Mouse (Mus musculus) bone marrow macrophage, adult 2 months (primary cell): ENCODE data around the gene Galnt6. TPM values are rescaled to one million over a fixed set of nuclear protein-coding genes. Genes with fewer than 3 reads are reported as not detected.

Experiments used
- H3K27ac ChIP-seq: 2 replicates; pipeline ENCODE4 v1.5.1; 2012; ENCODE audit warnings: low read depth, low read length; ENCODE audit not compliant: insufficient read depth
- H3K4me1 ChIP-seq: 2 replicates; pipeline ENCODE4 v1.6.1; 2012; ENCODE audit warnings: low read length; ENCODE audit not compliant: control insufficient read depth, insufficient read depth
- H3K4me3 ChIP-seq: 2 replicates; pipeline ENCODE4 v1.5.1; 2012; ENCODE audit warnings: mild to moderate bottlenecking, low read length, moderate library complexity; ENCODE audit not compliant: insufficient read depth
- CTCF ChIP-seq: IDR thresholded peaks from 2 replicates; pipeline ENCODE4 v1.5.1; 2012; ENCODE audit warnings: low read depth, mild to moderate bottlenecking, low read length, moderate library complexity
- POLR2A ChIP-seq: IDR thresholded peaks from 2 replicates; pipeline ENCODE4 v1.6.1; 2012; ENCODE audit warnings: mild to moderate bottlenecking, low read depth, low read length, borderline replicate concordance
- polyA plus RNA-seq: library from polyadenylated mRNA; stranded (reverse); fragments of >200 nt; gene quantifications from 2 replicates; pipeline ENCODE4 v1.2.4, GENCODE M21; 2012; ENCODE audit not compliant: missing spikeins, insufficient read depth, insufficient read length

Galnt6 gene
- polyA plus RNA-seq, 1 experiment: 14.9 TPM

DNA sequence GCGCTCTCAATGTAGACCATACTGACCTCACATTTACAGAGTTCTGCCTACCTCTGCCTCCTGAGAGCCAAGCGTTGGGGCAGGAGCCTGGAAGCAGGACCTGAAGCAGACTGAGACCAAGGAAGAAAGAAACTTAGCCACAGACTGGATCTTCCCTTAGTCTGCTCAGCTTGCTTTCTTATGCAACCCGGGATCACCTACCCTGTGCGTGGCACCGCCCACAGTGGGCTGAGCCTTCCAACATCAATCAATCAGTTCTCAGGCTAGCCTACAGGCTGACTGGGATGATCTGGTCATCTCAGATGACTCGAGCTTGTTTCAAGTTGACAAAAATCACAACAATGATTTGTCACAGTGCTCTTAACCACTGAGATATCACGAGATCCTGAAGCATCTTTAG lies 24.9 kb upstream of the Galnt6 start:
- Histone ChIP-seq H3K4me1 (peaks cover 24% of the 10 kb centered on the region), H3K27ac (no peak overlapping the region), H3K4me3 (no peak overlapping the region)
- TF ChIP-seq POLR2A (no peak), CTCF (no peak)

DNA sequence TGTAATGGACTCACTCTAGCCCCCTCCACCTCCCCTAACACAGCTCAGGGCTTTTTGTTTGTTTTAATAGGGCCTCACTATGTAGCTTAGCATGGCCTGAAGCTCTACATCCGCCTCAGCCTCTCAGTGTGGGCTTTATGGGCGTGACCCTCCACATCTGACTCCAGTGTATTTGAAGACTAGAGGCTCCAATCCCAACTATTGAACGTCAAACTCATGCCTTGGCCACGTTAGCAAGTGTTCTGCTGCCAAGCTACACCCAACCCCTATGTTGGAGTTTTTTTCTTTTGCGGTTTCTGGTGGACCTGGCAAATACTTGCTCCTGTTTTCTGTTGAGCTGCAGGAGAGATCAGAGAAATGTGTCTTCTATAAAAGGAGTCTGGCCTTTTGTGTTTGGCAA lies 23.9 kb upstream of the Galnt6 start:
- H3K4me1 ChIP-seq: peaks cover 24% of the 10 kb centered on the region
- no peak overlapping the region for H3K4me3 ChIP-seq
- no peak overlapping the region for H3K27ac ChIP-seq
- no peak for TF ChIP-seq CTCF
- TF ChIP-seq POLR2A: no peak

DNA sequence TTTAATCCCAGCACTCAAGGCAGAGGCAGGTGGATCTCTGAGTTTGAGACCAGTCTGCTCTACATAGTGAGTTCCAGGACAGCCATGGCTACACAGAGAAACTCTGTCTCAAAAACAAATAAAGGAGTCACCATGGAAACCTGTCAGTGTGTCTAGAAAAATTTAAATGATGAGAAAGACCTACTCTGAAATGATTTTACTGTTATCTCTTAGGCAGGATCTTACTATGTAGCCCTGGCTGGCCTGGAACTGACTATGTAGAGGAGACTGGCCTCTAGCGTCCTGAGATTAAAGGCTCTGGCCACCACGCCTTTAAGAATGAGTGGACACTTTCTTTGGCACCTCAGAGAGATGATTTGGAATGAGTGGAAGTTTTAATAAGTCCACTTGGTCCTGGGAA lies 23.3 kb upstream of the Galnt6 start:
- peaks cover 25% of the 10 kb centered on the region for H3K4me1 ChIP-seq
- no peak for TF ChIP-seq CTCF
- no peak for TF ChIP-seq POLR2A
- H3K27ac ChIP-seq: no peak overlapping the region
- no peak overlapping the region for H3K4me3 ChIP-seq

DNA sequence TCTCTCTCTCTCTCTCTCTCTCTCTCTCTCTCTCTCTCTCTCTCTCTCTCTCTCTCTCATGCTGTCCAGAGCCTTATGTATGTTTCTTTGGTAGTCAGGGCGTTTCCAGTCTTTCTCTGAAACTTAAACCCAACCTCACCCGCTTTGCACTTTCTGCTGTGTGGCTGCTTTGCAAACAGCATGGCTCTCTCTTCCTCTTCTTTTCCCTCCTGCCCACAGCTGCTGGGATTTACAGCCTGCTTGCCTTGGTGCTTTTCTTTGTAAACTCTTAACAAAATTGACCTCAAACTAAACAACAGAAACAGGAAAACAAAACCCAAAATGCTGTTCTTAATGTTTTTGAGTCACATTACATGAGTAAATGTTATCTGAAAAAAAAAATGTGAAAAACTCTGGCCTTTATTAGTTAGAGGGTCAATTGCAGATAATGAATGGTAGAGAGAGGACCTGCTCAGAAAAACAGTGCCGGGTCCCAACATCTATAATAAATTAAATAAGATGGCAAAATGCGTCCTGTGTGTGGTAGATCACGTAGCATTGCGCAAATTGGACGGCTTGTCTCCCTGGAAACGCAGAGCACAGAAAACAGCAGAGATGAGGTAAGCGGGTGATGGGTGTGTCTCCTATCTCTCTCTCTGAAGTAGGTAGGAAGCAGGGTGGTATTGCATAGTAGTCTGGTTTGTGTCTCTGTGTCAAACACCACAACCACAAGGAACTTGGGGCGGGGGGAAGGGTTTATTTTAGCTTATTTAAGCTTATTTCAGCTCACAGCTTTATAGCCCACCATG lies 20.8 kb upstream of the Galnt6 start:
- Histone ChIP-seq H3K4me1 (peaks cover 26% of the 10 kb centered on the region), H3K27ac (no peak overlapping the region), H3K4me3 (no peak overlapping the region)
- TF ChIP-seq CTCF (no peak), POLR2A (no peak)

DNA sequence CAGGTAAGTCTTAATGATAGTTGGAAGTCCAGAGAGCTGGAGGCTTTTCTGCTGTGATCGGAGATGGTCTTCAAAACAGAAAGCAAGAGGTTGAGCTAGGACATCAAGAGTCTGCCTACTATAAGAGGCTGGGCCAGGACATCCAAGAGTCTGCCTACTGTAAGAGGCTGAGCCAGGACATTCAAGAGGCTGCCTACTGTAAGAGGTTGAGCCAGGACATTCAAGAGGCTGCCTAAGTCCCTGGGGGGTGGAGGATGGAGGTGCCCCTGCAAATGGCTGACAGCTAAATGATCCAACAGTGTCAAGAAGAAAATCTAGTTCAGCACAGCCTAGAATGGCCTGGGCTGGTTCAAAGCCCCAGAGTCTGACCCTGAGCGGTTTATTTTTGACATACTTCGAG lies 19.4 kb upstream of the Galnt6 start:
- no peak for TF ChIP-seq POLR2A
- TF ChIP-seq CTCF: no peak
- Histone ChIP-seq H3K4me1 (peaks cover 15% of the 10 kb centered on the region), H3K27ac (no peak overlapping the region), H3K4me3 (no peak overlapping the region)

DNA sequence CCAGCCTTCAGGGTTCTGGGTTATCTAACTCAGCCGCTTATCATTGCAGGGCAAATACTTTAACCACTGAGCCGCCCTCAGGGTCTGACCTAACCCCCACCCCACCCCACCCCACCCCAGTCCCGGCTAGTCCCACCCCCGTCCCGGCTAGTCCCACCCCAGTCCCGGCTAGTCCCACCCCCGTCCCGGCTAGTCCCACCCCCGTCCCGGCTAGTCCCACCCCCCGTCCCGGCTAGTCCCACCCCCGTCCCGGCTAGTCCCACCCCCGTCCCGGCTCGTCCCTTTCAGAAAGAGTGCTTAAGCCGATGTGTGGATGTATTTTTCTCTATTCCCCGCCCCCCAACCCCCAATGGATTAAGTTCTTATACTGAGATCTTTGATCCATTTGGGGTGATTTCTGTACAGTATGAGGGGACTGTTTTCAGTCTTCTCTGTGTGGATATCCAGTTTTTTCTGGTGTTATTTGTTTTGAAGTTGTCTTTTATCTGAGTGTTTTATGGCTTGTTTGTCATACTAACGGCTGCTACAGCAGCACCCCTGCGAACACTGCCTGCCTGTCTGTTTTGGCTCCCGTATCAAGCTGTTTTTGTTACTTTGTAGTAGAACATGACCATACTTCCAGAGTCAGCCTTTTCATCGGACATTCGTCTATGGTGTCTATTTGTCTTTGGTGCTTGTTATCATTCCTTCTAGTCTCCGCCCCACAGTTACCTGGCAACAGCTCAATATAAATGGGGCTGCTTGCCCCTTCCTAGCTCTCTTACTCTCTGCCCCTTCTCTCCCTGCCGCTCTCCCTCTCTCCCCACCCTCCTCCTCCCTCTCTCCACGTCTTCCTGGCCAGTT lies 18.2 kb upstream of the Galnt6 start:
- TF ChIP-seq CTCF (no peak), POLR2A (no peak)
- H3K27ac ChIP-seq: no peak overlapping the region
- peaks cover 18% of the 10 kb centered on the region for H3K4me1 ChIP-seq
- H3K4me3 ChIP-seq: peak overlapping the region; percentile 34; the same call in 1 of the 2 replicates

DNA sequence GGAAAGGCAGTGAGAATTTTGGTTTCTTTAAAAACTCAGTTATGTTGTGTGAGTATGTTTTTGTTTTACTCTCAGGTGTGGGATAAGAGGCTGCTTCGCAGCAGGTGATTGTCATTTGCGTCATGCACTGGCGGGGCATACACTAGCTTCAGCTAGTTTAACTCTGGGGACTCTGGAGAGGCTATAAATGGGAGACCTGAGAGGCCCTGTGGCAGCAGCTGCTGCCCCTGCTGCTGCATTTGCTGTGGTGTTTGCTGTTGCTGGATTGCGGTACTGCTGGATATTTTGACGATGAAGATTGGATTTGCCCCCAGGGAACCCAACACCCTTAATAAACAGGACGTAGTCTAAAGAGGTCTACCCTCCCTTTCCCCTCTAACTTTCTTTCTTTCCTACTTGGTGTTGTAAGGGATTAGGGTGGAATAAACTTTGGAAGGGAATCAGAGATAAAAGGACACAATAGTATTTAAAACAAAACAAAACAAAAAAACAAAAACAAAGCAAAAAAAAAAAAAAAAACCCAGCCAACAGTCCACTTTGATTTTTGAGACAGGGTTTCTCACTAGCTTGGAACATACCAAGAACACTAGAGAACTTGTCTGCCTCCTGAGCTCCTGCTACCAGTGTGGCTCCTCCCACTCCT lies 17.4 kb upstream of the Galnt6 start:
- no peak overlapping the region for H3K27ac ChIP-seq

DNA sequence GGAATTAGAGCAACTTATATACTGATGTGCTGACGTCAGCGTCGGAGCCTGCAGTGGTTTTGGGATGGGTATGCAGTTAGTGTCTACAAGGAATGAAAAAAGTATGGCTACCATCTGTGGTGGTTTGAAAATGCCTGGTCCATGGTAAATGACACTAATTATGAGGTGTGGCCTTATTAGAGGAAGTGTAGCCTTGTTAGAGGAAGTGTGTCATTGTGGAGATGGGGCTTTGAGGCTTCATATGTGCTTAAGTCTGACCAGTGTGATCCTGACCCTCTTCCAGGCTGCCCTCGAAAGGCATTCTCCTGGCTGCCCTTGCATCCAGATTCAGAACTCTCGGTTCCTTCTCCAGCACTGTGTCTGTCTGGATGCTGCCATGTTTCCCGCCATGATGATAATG lies 14.1 kb upstream of the Galnt6 start:
- no peak for TF ChIP-seq POLR2A
- TF ChIP-seq CTCF: no peak
- Histone ChIP-seq H3K27ac (no peak overlapping the region), H3K4me1 (peaks cover 11% of the 10 kb centered on the region), H3K4me3 (no peak overlapping the region)

More for the DNA sequence above, 17.4 kb upstream of the Galnt6 start:
- Histone ChIP-seq H3K4me3 (peak overlapping the region; percentile 34; the same call in 1 of the 2 replicates), H3K4me1 (peaks cover 18% of the 10 kb centered on the region)
- no peak for TF ChIP-seq CTCF
- TF ChIP-seq POLR2A: no peak

DNA sequence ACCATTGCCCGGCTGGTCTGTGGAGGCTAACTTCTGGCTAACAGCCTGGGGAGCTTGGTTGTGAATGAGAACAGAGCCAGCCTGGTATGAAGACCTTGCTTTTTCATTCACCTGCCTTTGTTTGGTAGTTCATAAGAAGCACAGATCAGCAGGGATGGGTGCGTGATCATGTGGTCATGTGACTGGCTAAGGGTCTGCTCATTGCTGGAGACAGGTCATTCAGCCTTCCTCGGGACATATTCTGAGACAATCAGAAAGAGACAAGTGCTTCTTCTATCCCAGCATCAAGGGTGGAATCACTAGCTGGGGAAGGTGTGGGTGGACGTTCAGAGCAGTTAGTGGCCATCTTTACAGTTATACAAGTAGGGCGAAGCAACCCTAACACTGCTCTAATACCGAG lies 10.3 kb upstream of the Galnt6 start:
- H3K4me3 ChIP-seq: no peak overlapping the region
- TF ChIP-seq CTCF (no peak), POLR2A (no peak)
- H3K27ac ChIP-seq: no peak overlapping the region

DNA sequence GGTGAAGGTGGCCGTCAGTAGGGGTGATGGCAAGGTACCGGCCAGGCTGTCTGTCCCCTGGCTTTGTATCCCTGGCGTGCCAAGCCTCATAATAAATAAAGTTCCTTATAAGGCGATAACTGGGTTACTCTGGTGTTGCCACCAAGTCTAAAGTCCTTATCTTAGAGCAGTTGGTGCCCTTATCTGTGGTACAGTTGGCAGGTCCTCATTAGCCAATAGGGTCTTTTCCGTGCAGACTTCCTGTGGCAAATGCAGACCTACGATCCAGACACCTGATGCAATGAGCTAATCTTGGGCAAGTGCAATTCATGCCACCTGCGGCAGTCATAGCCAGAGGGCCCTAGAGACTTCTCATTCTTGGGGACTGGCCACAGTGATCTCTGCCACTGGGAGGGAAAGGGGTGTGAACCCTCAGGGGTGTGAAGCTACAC lies 9.2 kb upstream of the Galnt6 start:
- no peak for TF ChIP-seq POLR2A
- no peak for TF ChIP-seq CTCF
- 0 out of 2 replicates have a peak overlapping the region, but pooled peaks have one; percentile 16 for H3K27ac ChIP-seq
- no peak overlapping the region for H3K4me3 ChIP-seq
- H3K4me1 ChIP-seq: peaks cover 29% of the 10 kb centered on the region

More for the DNA sequence above, 10.3 kb upstream of the Galnt6 start:
- peaks cover 25% of the 10 kb centered on the region for H3K4me1 ChIP-seq

DNA sequence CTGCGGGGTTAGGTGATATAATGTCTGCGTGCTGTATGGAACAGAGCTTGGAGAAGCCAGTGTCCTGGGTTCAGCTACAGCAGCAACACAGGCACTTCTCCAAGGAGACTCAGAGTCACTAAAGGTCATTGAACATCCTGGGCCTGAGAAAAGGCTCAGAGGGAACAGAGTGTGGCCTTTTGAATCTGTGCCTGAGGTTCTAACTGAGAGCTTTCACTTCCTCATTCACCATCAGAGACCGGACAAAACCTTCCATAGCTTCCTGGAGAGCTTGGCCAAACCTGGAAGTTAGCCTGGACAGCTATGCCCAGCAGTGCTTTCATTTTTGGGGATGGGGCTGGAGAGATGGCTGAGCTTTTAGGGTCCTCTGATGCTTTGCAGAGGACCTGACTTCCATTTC lies 8.5 kb upstream of the Galnt6 start:
- Histone ChIP-seq H3K27ac (peak overlapping the region; percentile 42), H3K4me1 (peaks cover 32% of the 10 kb centered on the region), H3K4me3 (no peak overlapping the region)
- TF ChIP-seq POLR2A (no peak), CTCF (no peak)
